8 mouse cellular contexts compared by ENCODE assay signal in the genomic region with DNA sequence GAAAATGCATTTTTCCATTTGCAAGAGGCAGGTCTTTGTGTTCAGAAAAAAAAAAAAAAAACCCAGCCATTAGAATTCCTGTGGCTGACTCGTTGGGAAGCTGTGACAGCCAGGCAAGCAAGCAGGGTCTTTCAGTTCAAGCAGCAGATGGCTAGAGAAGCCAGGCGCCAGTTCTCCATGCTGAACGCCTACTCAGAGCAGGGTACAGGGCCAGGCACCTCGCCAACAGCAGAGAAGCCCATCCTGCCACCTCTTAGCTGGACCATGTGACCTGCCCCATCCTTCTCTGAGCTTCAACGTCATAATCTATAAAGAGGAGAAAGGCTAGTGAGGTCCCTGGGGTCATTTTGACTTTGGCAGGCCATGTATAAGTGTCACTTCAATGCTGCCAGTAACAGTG.
DNase-seq lines count a peak whose midpoint lies in the region; ATAC-seq and TF ChIP-seq lines count a peak whose summit lies in the region.

No protein-coding gene starts in this region.

- peak; percentile 85 for DNase-seq in lung, embryonic 14.5 days
- no peak for DNase-seq in lung, adult 2 months
- DNase-seq in cerebellum, postnatal 14 days = peak; percentile 97
- DNase-seq in layer of hippocampus, adult 18-20 months (ENCODE audit: low spot score in 2 of 2) = peak; percentile 72 to 86
- no peak for DNase-seq in B cell, adult 2 months
- DNase-seq in adrenal gland, postnatal 25 days = no peak

- no peaks in the 10 kb centered on the region for H3K27me3 ChIP-seq in lung, embryonic 14.5 days (ENCODE audit: insufficient read depth, low read length)
- H3K27me3 ChIP-seq in myocyte (ENCODE audit: control insufficient read depth, insufficient read depth, insufficient read length) = no peaks in the 10 kb centered on the region
- no peaks in the 10 kb centered on the region for H3K27me3 ChIP-seq in kidney, embryonic 16.5 days (ENCODE audit: insufficient read depth, low read length)

- peaks cover 5% of the 10 kb centered on the region for H3K79me2 ChIP-seq in myocyte (ENCODE audit: control insufficient read depth, insufficient read depth)

- H3K9ac ChIP-seq in lung, embryonic 14.5 days = no peak overlapping the region
- H3K9ac ChIP-seq in kidney, embryonic 16.5 days (replicated peaks; ENCODE audit: low read length) = no peak overlapping the region

- peaks cover 38% of the 10 kb centered on the region for H3K4me1 ChIP-seq in lung, embryonic 14.5 days (ENCODE audit: insufficient read depth)
- peaks cover 2% of the 10 kb centered on the region; the same call in 1 of the 2 replicates for H3K4me1 ChIP-seq in lung, adult 2 months (ENCODE audit: control insufficient read depth, insufficient read depth, low read length)
- H3K4me1 ChIP-seq in kidney, embryonic 16.5 days (ENCODE audit: insufficient read depth, low read length) = peaks cover 8% of the 10 kb centered on the region

- H3K9me3 ChIP-seq in lung, embryonic 14.5 days (ENCODE audit: low read depth, low read length) = no peaks in the 10 kb centered on the region
- no peaks in the 10 kb centered on the region for H3K9me3 ChIP-seq in kidney, embryonic 16.5 days (ENCODE audit: low read length)

- H3K4me3 ChIP-seq in lung, embryonic 14.5 days (ENCODE audit: low read depth, low read length) = no peak overlapping the region
- H3K4me3 ChIP-seq in lung, adult 2 months (replicated peaks; ENCODE audit: extremely low read depth, low read depth, low read length) = no peak overlapping the region
- H3K4me3 ChIP-seq in myocyte = no peak overlapping the region
- no peak overlapping the region for H3K4me3 ChIP-seq in kidney, embryonic 16.5 days (ENCODE audit: low read length)

- peak overlapping the region; percentile 80; the same call in 1 of the 2 replicates for H3K27ac ChIP-seq in lung, embryonic 14.5 days (ENCODE audit: low read depth)
- H3K27ac ChIP-seq in kidney, embryonic 16.5 days (ENCODE audit: low read length) = no peak overlapping the region

- H3K4me2 ChIP-seq in lung, embryonic 14.5 days = no peak overlapping the region
- peak overlapping the region; percentile 47 for H3K4me2 ChIP-seq in myocyte (ENCODE audit: low read depth)
- H3K4me2 ChIP-seq in kidney, embryonic 16.5 days (replicated peaks; ENCODE audit: low read depth, low read length) = no peak overlapping the region

- WGBS in lung, embryonic 14.5 days = 20% methylated on average over 5 of the region's 5 CpGs
- WGBS in lung, adult 2 months = 30% methylated on average over 5 of the region's 5 CpGs
- 37% methylated on average over 5 of the region's 5 CpGs for WGBS in kidney, embryonic 16.5 days

- TF ChIP-seq POLR2A in lung, adult 2 months (IDR thresholded peaks at IDR 0.05; ENCODE audit: borderline replicate concordance, extremely low read depth, low read depth, low read length) = no peak
- TF ChIP-seq POLR2A in myocyte (IDR thresholded peaks at IDR 0.05; ENCODE audit: insufficient read length, low read depth) = no peak

- peaks cover under 1% of the 10 kb centered on the region; the same call in 1 of the 2 replicates for H3K36me3 ChIP-seq in lung, embryonic 14.5 days (ENCODE audit: insufficient read depth)
- no peaks in the 10 kb centered on the region for H3K36me3 ChIP-seq in myocyte (ENCODE audit: control insufficient read depth, insufficient read depth)
- 0 out of 2 replicates have a peak, but pooled peaks cover under 1% of the 10 kb centered on the region for H3K36me3 ChIP-seq in kidney, embryonic 16.5 days (ENCODE audit: insufficient read depth, low read length)

- ATAC-seq in lung, embryonic 14.5 days (ENCODE audit: insufficient read depth) = peak; percentile 41; the same call in 1 of the 2 replicates
- no peak for ATAC-seq in kidney, embryonic 16.5 days (ENCODE audit: low FRiP score, low TSS enrichment)

- no peak for TF ChIP-seq CTCF in lung, embryonic 14.5 days (IDR thresholded peaks at IDR 0.05; ENCODE audit: low read depth)
- TF ChIP-seq CTCF in lung, adult 2 months (IDR thresholded peaks at IDR 0.05; ENCODE audit: insufficient read depth, low read length) = no peak

- H3ac ChIP-seq in myocyte (ENCODE audit: control insufficient read depth, insufficient read length) = no peak overlapping the region

TF ChIP-seq in myocyte, 11 proteins besides CTCF, POLR2A, EP300 and RAD21:
- TF ChIP-seq CEBPB (IDR thresholded peaks at IDR 0.05; ENCODE audit: insufficient read depth, poor library complexity, severe bottlenecking) (no peak), MYOD1 (IDR thresholded peaks at IDR 0.05; ENCODE audit: control insufficient read depth in 1 of 3, insufficient read length in 2 of 3, low read depth in 2 of 3) (peak in 1 of 3 experiments; percentile 2), TCF3 (IDR thresholded peaks at IDR 0.05; ENCODE audit: insufficient read length, low read depth) (no peak), REST (IDR thresholded peaks at IDR 0.05; ENCODE audit: insufficient read depth, insufficient read length) (no peak), USF1 (IDR thresholded peaks at IDR 0.05; ENCODE audit: low read depth) (peak; percentile 73), E2F4 (IDR thresholded peaks at IDR 0.05; ENCODE audit: insufficient read depth) (no peak), TCF12 (IDR thresholded peaks at IDR 0.05; ENCODE audit: insufficient read depth, poor library complexity, severe bottlenecking) (no peak), MYOG (IDR thresholded peaks at IDR 0.05; ENCODE audit: control insufficient read depth in 1 of 3, insufficient read depth in 1 of 3, insufficient read length in 2 of 3, low read depth in 2 of 3) (peak in 1 of 3 experiments; percentile 21), MAX (IDR thresholded peaks at IDR 0.05; ENCODE audit: low read depth) (no peak), POLR2AphosphoS2 (IDR thresholded peaks at IDR 0.05; ENCODE audit: insufficient read length, low read depth) (no peak), SRF (IDR thresholded peaks at IDR 0.05; ENCODE audit: control insufficient read depth, insufficient read length, low read depth) (no peak)

Comparison
In these comparisons a context has a peak if more than half of its experiments do, and no peak if none do; other contexts are left out.
1. DNase-seq: peak in lung, embryonic 14.5 days (single experiment), cerebellum, postnatal 14 days (2 of 2) and layer of hippocampus, adult 18-20 months (2 of 2); none in lung, adult 2 months (single experiment), B cell, adult 2 months (0 of 2) and adrenal gland, postnatal 25 days (single experiment).